Mouse (Mus musculus) heart, embryonic 11.5 days (tissue): ENCODE results near the gene Arhgap17. TPM values are rescaled to one million over a fixed set of nuclear protein-coding genes. Genes with fewer than 3 reads are reported as not detected.

Source experiments
- ATAC-seq: fragments of 200-750 bp; cut with Nextera tagmentation; replicated peaks from 2 replicates; pipeline ENCODE4 v1.8.0; 2017; ENCODE audit warnings: moderate library complexity; ENCODE audit not compliant: insufficient number of reproducible peaks, low FRiP score, low TSS enrichment
- H3K27ac ChIP-seq: fragments of 300-500 bp; sonication (generic); 2 replicates; pipeline ENCODE4 v1.5.1; 2014; ENCODE audit warnings: mild to moderate bottlenecking, low read depth, low read length
- H3K27me3 ChIP-seq: fragments of 300-500 bp; sonication (generic); 2 replicates; pipeline ENCODE4 v1.6.1; 2014; ENCODE audit warnings: mild to moderate bottlenecking, low read length, mixed read lengths; ENCODE audit not compliant: control insufficient read depth, insufficient read depth
- H3K36me3 ChIP-seq: fragments of 300-500 bp; sonication (generic); 2 replicates; pipeline ENCODE4 v1.6.1; 2014; ENCODE audit warnings: mild to moderate bottlenecking, low read length, moderate library complexity, mixed read lengths; ENCODE audit not compliant: control insufficient read depth, insufficient read depth
- H3K4me1 ChIP-seq: fragments of 300-500 bp; sonication (generic); 2 replicates; pipeline ENCODE4 v1.6.1; 2014; ENCODE audit warnings: low read length; ENCODE audit not compliant: control insufficient read depth, insufficient read depth
- H3K4me2 ChIP-seq: fragments of 300-500 bp; sonication (generic); 2 replicates; pipeline ENCODE4 v1.6.1; 2014; ENCODE audit warnings: mild to moderate bottlenecking, moderate library complexity
- H3K4me3 ChIP-seq: fragments of 300-500 bp; sonication (generic); 2 replicates; pipeline ENCODE4 v1.5.1; 2014; ENCODE audit warnings: low read depth, low read length
- H3K9ac ChIP-seq: fragments of 300-500 bp; sonication (generic); 2 replicates; pipeline ENCODE4 v1.6.1; 2014; ENCODE audit warnings: mild to moderate bottlenecking, low read depth, low read length, moderate library complexity
- H3K9me3 ChIP-seq: fragments of 300-500 bp; sonication (generic); replicated peaks from 2 replicates; pipeline ENCODE4 v1.6.1; 2016; ENCODE audit warnings: low read length; ENCODE audit not compliant: control insufficient read depth
- WGBS: fragments of 180-500 bp; shearing (Covaris S2); extraction: QIAGEN DNeasy Blood & Tissue Kit; methylation state at CpG from one replicate; pipeline ENCODE4 v1.1.7; 2014; ENCODE audit not compliant: insufficient replicate concordance; 5-methylcytosine and 5-hydroxymethylcytosine counted together
- polyA plus RNA-seq: library from polyadenylated mRNA; unstranded; fragments of >200 nt; fragmentation: Nextera tagmentation; extraction: Ambion mirVana; gene quantifications from 2 replicates; pipeline ENCODE4 v1.2.1, GENCODE M21; 2014

Arhgap17 gene
- polyA plus RNA-seq, 1 experiment from 2014 or later, result 21.1 TPM

GRCm38 (mm10) chr7:123354851-123355250, 14.9 kb downstream of the Arhgap17 start:
- H3K4me3 ChIP-seq, result no peak overlapping the region
- no peak overlapping the region for H3K4me2 ChIP-seq
- no peaks in the 10 kb centered on the region for H3K27me3 ChIP-seq
- no peaks in the 10 kb centered on the region for H3K9me3 ChIP-seq
- H3K27ac ChIP-seq, result no peak overlapping the region
- H3K36me3 ChIP-seq, result no peaks in the 10 kb centered on the region
- WGBS, result 86% methylated on average over 2 of the region's 2 CpGs
- H3K4me1 ChIP-seq, result peaks cover 14% of the 10 kb centered on the region
- ATAC-seq, result no peak
- no peak overlapping the region for H3K9ac ChIP-seq

GRCm38 (mm10) chr7:123354392-123354791, 15.3 kb downstream of the Arhgap17 start:
- no peak for ATAC-seq
- Histone ChIP-seq H3K27me3 (no peaks in the 10 kb centered on the region), H3K4me3 (no peak overlapping the region), H3K36me3 (no peaks in the 10 kb centered on the region), H3K4me1 (peaks cover 17% of the 10 kb centered on the region), H3K4me2 (peak overlapping the region; percentile 14; the same call in 1 of the 2 replicates), H3K9ac (no peak overlapping the region), H3K27ac (no peak overlapping the region), H3K9me3 (no peaks in the 10 kb centered on the region)
- 67% methylated on average over 5 of the region's 5 CpGs for WGBS

GRCm38 (mm10) chr7:123353879-123354278, 15.8 kb downstream of the Arhgap17 start:
- Histone ChIP-seq H3K9me3 (no peaks in the 10 kb centered on the region), H3K4me2 (peak overlapping the region; percentile 8), H3K27ac (no peak overlapping the region), H3K27me3 (no peaks in the 10 kb centered on the region), H3K9ac (no peak overlapping the region), H3K36me3 (no peaks in the 10 kb centered on the region), H3K4me3 (no peak overlapping the region), H3K4me1 (peaks cover 21% of the 10 kb centered on the region)
- WGBS, result 60% methylated on average over 5 of the region's 5 CpGs
- ATAC-seq, result 0 out of 2 replicates have a peak, but pooled peaks have one; percentile 78

- ATAC-seq, result no peak
- Histone ChIP-seq H3K27me3 (no peaks in the 10 kb centered on the region), H3K36me3 (no peaks in the 10 kb centered on the region), H3K9me3 (no peaks in the 10 kb centered on the region), H3K4me2 (no peak overlapping the region), H3K4me3 (no peak overlapping the region), H3K4me1 (peaks cover 21% of the 10 kb centered on the region), H3K27ac (no peak overlapping the region), H3K9ac (no peak overlapping the region)
- 93% methylated on average over 4 of the region's 4 CpGs for WGBS
These were observed 16.6 kb downstream of the Arhgap17 start for GRCm38 (mm10) chr7:123353081-123353480.

GRCm38 (mm10) chr7:123350243-123350642, 19.5 kb downstream of the Arhgap17 start:
- WGBS, result 57% methylated on average over 2 of the region's 2 CpGs
- Histone ChIP-seq H3K27ac (no peak overlapping the region), H3K4me2 (no peak overlapping the region), H3K36me3 (no peaks in the 10 kb centered on the region), H3K4me1 (peaks cover 21% of the 10 kb centered on the region), H3K4me3 (no peak overlapping the region), H3K9ac (no peak overlapping the region), H3K27me3 (no peaks in the 10 kb centered on the region), H3K9me3 (no peaks in the 10 kb centered on the region)
- ATAC-seq, result no peak

- no peaks in the 10 kb centered on the region for H3K36me3 ChIP-seq
- no peak overlapping the region for H3K9ac ChIP-seq
- H3K27me3 ChIP-seq, result no peaks in the 10 kb centered on the region
- H3K4me3 ChIP-seq, result no peak overlapping the region
- no peak overlapping the region for H3K27ac ChIP-seq
- 74% methylated on average over 11 of the region's 11 CpGs for WGBS
- no peak for ATAC-seq
- H3K9me3 ChIP-seq, result no peaks in the 10 kb centered on the region
- peaks cover 21% of the 10 kb centered on the region for H3K4me1 ChIP-seq
- no peak overlapping the region for H3K4me2 ChIP-seq
These were observed 19.9 kb downstream of the Arhgap17 start for GRCm38 (mm10) chr7:123349813-123350212.

GRCm38 (mm10) chr7:123346631-123347290, 23.0 kb downstream of the Arhgap17 start:
- Histone ChIP-seq H3K36me3 (no peaks in the 10 kb centered on the region), H3K27ac (no peak overlapping the region), H3K4me1 (peaks cover 25% of the 10 kb centered on the region), H3K9me3 (no peaks in the 10 kb centered on the region), H3K27me3 (no peaks in the 10 kb centered on the region), H3K4me3 (no peak overlapping the region), H3K9ac (no peak overlapping the region), H3K4me2 (no peak overlapping the region)
- ATAC-seq, result no peak
- 88% methylated on average over 7 of the region's 7 CpGs for WGBS

- Histone ChIP-seq H3K4me3 (no peak overlapping the region), H3K4me2 (no peak overlapping the region), H3K27me3 (no peaks in the 10 kb centered on the region), H3K36me3 (no peaks in the 10 kb centered on the region), H3K4me1 (peaks cover 38% of the 10 kb centered on the region), H3K9ac (no peak overlapping the region), H3K27ac (no peak overlapping the region), H3K9me3 (no peaks in the 10 kb centered on the region)
- WGBS, result 83% methylated on average over 3 of the region's 3 CpGs
- no peak for ATAC-seq
These were observed 24.6 kb downstream of the Arhgap17 start for GRCm38 (mm10) chr7:123345041-123345544.
